ENCODE assay signal across 8 mouse cellular contexts in the genomic region with DNA sequence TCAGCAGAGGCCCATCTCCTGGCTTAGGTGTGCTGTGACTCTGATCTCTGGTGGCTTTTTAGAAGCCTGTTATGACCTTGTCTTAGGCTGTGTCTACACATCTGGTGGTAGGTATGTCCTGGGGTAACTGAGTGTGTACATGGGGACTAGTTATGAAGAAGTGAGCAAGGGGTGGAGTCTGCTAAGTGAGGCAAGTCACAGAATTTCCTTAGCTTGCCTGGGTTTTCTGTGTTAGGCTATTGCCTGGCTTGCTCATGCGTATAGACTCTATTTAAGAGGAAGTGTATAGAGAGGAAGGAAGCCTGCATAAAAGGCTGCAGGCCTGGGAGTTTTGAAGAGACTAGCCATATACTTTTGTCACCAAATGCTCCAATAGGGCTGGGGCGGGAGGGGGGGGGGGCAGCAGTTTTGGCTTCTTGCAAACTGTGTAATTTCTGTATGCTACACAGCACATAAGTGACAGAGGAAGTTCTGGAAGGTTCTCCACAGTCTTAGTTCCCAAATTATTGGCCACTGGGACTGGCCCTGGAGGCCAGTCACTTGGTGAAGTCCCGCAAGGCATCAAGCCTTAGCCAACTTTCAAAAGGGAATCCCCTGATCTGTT. TPM values are rescaled to one million over a fixed set of nuclear protein-coding genes. Genes with fewer than 3 reads are reported as not detected.
A peak's percentile ranks its signal among the peaks of the same experiment; 100 is the strongest.
DNase-seq lines count a peak whose midpoint lies in the region; ATAC-seq lines count a peak whose summit lies in the region.

No protein-coding gene starts in this region.

- peak overlapping the region; percentile 47 for H3K4me3 ChIP-seq in embryonic facial prominence, embryonic 12.5 days
- peak overlapping the region; percentile 46 for H3K4me3 ChIP-seq in hindbrain, embryonic 15.5 days

- WGBS in embryonic facial prominence, embryonic 12.5 days: 53% methylated on average over 3 of the region's 3 CpGs
- 60% methylated on average over 3 of the region's 3 CpGs for WGBS in hindbrain, embryonic 15.5 days

- no peaks in the 10 kb centered on the region for H3K9me3 ChIP-seq in embryonic facial prominence, embryonic 12.5 days
- H3K9me3 ChIP-seq in hindbrain, embryonic 15.5 days: no peaks in the 10 kb centered on the region

- no peaks in the 10 kb centered on the region for H3K27me3 ChIP-seq in embryonic facial prominence, embryonic 12.5 days
- no peaks in the 10 kb centered on the region for H3K27me3 ChIP-seq in hindbrain, embryonic 15.5 days

- 0 out of 2 replicates have a peak overlapping the region, but pooled peaks have one; percentile 30 for H3K27ac ChIP-seq in embryonic facial prominence, embryonic 12.5 days
- H3K27ac ChIP-seq in hindbrain, embryonic 15.5 days (replicated peaks): 0 out of 2 replicates have a peak overlapping the region, but pooled peaks have one; percentile 7

- 0 out of 2 replicates have a peak overlapping the region, but pooled peaks have one; percentile 48 for H3K9ac ChIP-seq in embryonic facial prominence, embryonic 12.5 days
- no peak overlapping the region for H3K9ac ChIP-seq in hindbrain, embryonic 15.5 days

- H3K36me3 ChIP-seq in embryonic facial prominence, embryonic 12.5 days: no peaks in the 10 kb centered on the region
- H3K36me3 ChIP-seq in hindbrain, embryonic 15.5 days: no peaks in the 10 kb centered on the region

- peak overlapping the region; percentile 87 for H3K4me2 ChIP-seq in embryonic facial prominence, embryonic 12.5 days (replicated peaks)
- peak overlapping the region; percentile 94 for H3K4me2 ChIP-seq in hindbrain, embryonic 15.5 days

- peak; percentile 4 for DNase-seq in adrenal gland, postnatal 14 days
- no peak for DNase-seq in adrenal gland, postnatal 4 days (ENCODE audit: low spot score in 2 of 2)
- peak; percentile 82 for DNase-seq in lung, postnatal 25 days (ENCODE audit: low spot score)
- DNase-seq in spleen, postnatal 10 days (ENCODE audit: low spot score in 2 of 2): peak; percentile 54 to 59
- no peak for DNase-seq in cerebellum, adult 8-10 months

- H3K4me1 ChIP-seq in embryonic facial prominence, embryonic 12.5 days: peaks cover 19% of the 10 kb centered on the region
- H3K4me1 ChIP-seq in hindbrain, embryonic 15.5 days (replicated peaks): peaks cover 13% of the 10 kb centered on the region

- no peak for ATAC-seq in embryonic facial prominence, embryonic 12.5 days (ENCODE audit: insufficient number of reproducible peaks, insufficient read depth, low FRiP score, low TSS enrichment)
- ATAC-seq in hindbrain, embryonic 15.5 days (ENCODE audit: low FRiP score, low read depth): peak; percentile 44; the same call in 1 of the 2 replicates
- ATAC-seq in erythroid progenitor cell, adult 5-6 weeks (replicated peaks; ENCODE audit: low FRiP score, poor library complexity, severe bottlenecking): no peak

RNA-seq across cellular contexts. Expression of a gene that starts 0.5 kb away (rescaled TPM):
- total RNA-seq in adrenal gland, postnatal 14 days (2021): 4.0 and 12.0 TPM in 2 replicates
- 1 to 10 TPM; 5.4 to 8.4 TPM for total RNA-seq in adrenal gland, postnatal 4 days (2021)
- 8.2 and 10.9 TPM in 2 replicates for polyA plus RNA-seq in embryonic facial prominence, embryonic 12.5 days (2016; fragmentation: Nextera tagmentation; extraction: Ambion mirVana)
- polyA plus RNA-seq in hindbrain, embryonic 15.5 days (2015; fragmentation: Nextera tagmentation; extraction: Ambion mirVana): 2.7 and 3.6 TPM in 2 replicates
- 282 and 314 TPM in 2 replicates for total RNA-seq in erythroid progenitor cell, adult 5-6 weeks (2015; ENCODE audit: low replicate concordance)
- total RNA-seq in erythroid progenitor cell, adult 5-6 weeks (2017; ENCODE audit: low replicate concordance): 314 and 331 TPM in 2 replicates

Comparison
In these comparisons a context has a peak if more than half of its experiments do, and no peak if none do; other contexts are left out.
1. DNase-seq: peak in adrenal gland, postnatal 14 days (single experiment), lung, postnatal 25 days (single experiment) and spleen, postnatal 10 days (2 of 2); none in adrenal gland, postnatal 4 days (0 of 2) and cerebellum, adult 8-10 months (single experiment).
2. RNA of a gene that starts 0.5 kb away (total RNA-seq): 282 to 331 TPM in erythroid progenitor cell, adult 5-6 weeks; 5.4 to 8.4 TPM in adrenal gland, postnatal 4 days and 4.0 to 12.0 TPM in adrenal gland, postnatal 14 days; every median in the first group is over 10 times any median in the second.